Mouse (Mus musculus) embryo, embryonic 10.5 days (tissue): ENCODE results near the gene Pdcd4.

Experiments
- DNase-seq: peaks from one replicate; pipeline ENCODE4 v3.0.0-alpha.2; 2015; ENCODE audit warnings: low spot score

Pdcd4 gene

GRCm38 (mm10) chr19:53871502-53871901, 20.5 kb upstream of the Pdcd4 start:
- DNase-seq = no peak

- no peak for DNase-seq
These were observed 18.9 kb upstream of the Pdcd4 start for GRCm38 (mm10) chr19:53872994-53873713.

- no peak for DNase-seq
These were observed 16.8 kb upstream of the Pdcd4 start for GRCm38 (mm10) chr19:53875246-53875645.

GRCm38 (mm10) chr19:53877779-53878178, 14.3 kb upstream of the Pdcd4 start:
- DNase-seq = no peak

- DNase-seq = no peak
These were observed 11.6 kb upstream of the Pdcd4 start for GRCm38 (mm10) chr19:53880460-53880859.

- no peak for DNase-seq
These were observed 10.2 kb upstream of the Pdcd4 start for GRCm38 (mm10) chr19:53881786-53882185.

- peak; percentile 15 for DNase-seq
These were observed 6.6 kb upstream of the Pdcd4 start for GRCm38 (mm10) chr19:53885450-53885849.

- no peak for DNase-seq
These were observed 5.3 kb upstream of the Pdcd4 start for GRCm38 (mm10) chr19:53886576-53887370.

- DNase-seq = no peak
These were observed 4.2 kb upstream of the Pdcd4 start for GRCm38 (mm10) chr19:53887822-53888221.

- DNase-seq = no peak
These were observed 3.7 kb upstream of the Pdcd4 start for GRCm38 (mm10) chr19:53888331-53888730.

- DNase-seq = no peak
These were observed 2.5 kb upstream of the Pdcd4 start for GRCm38 (mm10) chr19:53889555-53889954.

GRCm38 (mm10) chr19:53890274-53890673, 1.8 kb upstream of the Pdcd4 start:
- DNase-seq = no peak

GRCm38 (mm10) chr19:53890781-53891251, 1.2 kb upstream of the Pdcd4 start:
- no peak for DNase-seq

- no peak for DNase-seq
These were observed 462 bp upstream of the Pdcd4 start for GRCm38 (mm10) chr19:53891569-53891968.

- DNase-seq = peak; percentile 24
These were observed 868 bp downstream of the Pdcd4 start for GRCm38 (mm10) chr19:53892838-53893359.

GRCm38 (mm10) chr19:53893711-53894171, 1.7 kb downstream of the Pdcd4 start:
- DNase-seq = no peak

- DNase-seq = no peak
These were observed 2.6 kb downstream of the Pdcd4 start for GRCm38 (mm10) chr19:53894538-53895121.

GRCm38 (mm10) chr19:53898046-53898445, 6.0 kb downstream of the Pdcd4 start:
- DNase-seq = no peak

- DNase-seq = no peak
These were observed 6.5 kb downstream of the Pdcd4 start for GRCm38 (mm10) chr19:53898498-53898897.

- no peak for DNase-seq
These were observed 7.2 kb downstream of the Pdcd4 start for GRCm38 (mm10) chr19:53898970-53899900.

- DNase-seq = no peak
These were observed 8.0 kb downstream of the Pdcd4 start for GRCm38 (mm10) chr19:53899941-53900610.
